Mouse (Mus musculus) lung, postnatal 36 days (tissue): ENCODE measurements at regions not wholly inside any gene's neighbourhood (a gene's known extent, or its start where the extent isn't known, plus 50 kb on each side); places are given as distances from the start of the nearest gene placed in this dataset.
"Not testable (repeated sequence)": the region's sequence is repeated elsewhere in the genome, so short reads cannot be mapped to it uniquely, and the experiment has no call there.

ENCODE experiments used
- DNase-seq: peaks from one replicate; pipeline ENCODE4 v3.0.0; 2022; ENCODE audit warnings: mixed read lengths

DNA sequence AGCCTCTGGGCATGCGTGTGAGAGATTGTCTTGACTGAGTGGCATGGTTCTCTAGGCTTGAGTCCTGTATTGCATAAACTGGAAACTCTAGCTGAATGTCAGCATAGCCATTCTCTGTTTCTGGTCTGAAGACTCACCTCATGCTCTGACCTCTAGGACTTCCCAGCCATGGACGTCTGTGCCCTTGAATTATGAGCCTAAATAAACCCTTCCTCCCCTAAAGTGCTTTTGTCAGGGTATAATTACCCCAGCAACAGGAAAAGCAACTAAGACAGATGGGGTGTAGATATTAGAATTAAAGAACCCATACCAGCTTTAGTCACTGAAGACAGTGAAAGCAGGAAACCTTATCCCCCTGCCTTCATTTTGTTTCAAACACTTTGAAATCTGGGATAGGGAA is 253.3 kb downstream of the Tpbg start:
- DNase-seq: no peak

GRCm38 (mm10) chr9:86096246-86096645 is 254.1 kb downstream of the Tpbg start:
- no peak for DNase-seq

DNA sequence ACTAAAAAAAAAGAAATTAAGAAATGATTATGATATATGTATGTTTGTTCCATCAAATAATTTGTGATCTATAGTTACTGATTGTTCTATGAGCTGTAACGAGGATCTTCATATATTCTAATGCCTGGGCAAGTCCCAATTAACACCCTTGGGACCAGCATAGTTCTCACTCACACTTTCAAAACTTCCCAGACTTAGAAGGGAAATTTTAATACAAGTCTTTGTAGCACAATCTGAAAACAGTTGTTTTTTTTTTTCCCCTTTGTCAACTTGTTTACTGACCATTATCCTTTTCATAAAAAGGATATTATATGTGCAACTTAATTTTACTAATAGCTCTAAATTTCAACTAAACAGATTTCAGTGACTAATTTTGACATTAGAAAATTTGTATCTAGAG is 257.1 kb downstream of the Tpbg start:
- DNase-seq: no peak

GRCm38 (mm10) chr9:86101360-86102086 is 259.3 kb downstream of the Tpbg start:
- no peak for DNase-seq

DNA sequence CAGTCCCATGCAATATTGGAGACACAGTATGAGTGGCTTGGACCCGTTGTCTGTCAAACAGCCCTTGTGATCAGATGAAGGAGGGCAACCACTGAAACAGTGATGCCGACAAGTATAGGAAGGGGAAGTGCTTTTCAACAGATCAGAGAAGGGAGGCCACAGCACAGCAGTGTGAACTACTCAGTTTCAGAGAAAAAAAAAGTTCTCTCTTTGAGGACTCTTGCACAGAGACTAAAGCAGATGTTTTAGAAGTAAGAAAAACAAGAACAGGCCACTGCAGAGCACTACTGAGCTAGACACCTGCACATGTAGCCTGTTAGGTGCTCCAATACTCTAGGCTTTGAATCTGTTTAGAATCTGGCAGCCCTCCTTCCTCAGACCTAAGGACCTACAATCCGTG is 261.4 kb downstream of the Tpbg start:
- DNase-seq: no peak

- no peak for DNase-seq
Measured at GRCm38 (mm10) chr9:86104664-86105063, 262.5 kb downstream of the Tpbg start.

GRCm38 (mm10) chr9:86105851-86106250 is 263.7 kb downstream of the Tpbg start:
- DNase-seq: no peak

DNA sequence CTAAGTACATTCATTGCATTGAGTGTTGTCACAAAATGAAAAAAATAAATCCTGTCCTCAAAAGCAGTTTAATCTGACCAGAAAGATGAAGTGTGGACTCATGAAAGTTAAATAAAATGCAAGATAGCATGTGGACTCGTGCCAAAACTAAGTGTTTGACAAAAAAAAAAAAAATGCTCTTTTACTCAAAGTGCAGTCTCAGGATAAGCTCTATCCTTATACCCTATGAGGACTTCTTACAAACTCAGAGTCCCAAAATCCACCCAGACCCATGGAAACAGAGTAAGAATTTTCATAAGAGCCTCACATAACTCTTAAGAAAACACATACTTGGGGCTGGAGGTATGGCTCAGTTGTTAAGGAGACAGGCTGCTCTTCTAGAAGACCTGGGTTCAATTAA is 267.7 kb downstream of the Tpbg start:
- DNase-seq: no peak

GRCm38 (mm10) chr9:86119370-86119769 is 277.2 kb downstream of the Tpbg start:
- no peak for DNase-seq

GRCm38 (mm10) chr9:86135617-86136016 is 293.4 kb downstream of the Tpbg start:
- DNase-seq: not testable (repeated sequence)

DNA sequence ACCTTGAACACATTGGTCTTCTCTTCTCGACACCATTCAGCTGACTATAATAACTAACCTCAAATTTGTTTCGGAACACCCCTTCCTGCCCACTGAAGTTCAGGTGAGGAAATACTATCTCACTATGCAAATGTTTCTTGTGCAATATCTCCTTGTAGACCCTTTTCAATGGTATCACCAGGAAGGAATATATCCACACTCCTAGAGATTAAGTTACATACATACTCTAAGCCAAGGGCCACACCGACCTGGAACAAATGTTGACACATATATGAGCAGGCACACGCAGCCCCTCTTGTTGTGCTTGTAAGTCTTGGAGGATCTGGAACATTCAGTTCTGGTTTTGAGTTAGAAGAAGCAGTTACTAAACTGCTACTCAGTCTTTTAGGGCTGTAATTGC is 303.7 kb downstream of the Tpbg start:
- no peak for DNase-seq

DNA sequence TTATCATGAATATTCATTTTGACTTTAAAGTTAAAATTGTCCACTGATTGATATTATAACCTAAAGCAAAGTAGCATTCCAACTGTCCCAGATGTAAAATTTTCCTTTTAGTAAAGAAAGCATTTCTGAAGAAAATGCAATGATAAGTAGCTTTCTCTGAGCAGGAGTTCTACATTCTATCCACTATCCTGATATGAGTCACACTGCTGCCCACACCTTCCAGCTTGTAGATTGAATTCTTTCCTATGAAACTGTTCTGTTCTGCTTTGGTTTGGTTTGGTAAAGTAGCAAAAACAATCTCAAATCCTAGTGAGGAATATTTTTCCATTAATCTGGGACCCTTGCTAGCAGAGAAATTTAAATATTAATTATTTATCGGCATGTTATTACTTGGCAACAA is 304.4 kb downstream of the Ube2cbp start:
- no peak for DNase-seq

- DNase-seq: no peak
Measured at GRCm38 (mm10) chr9:86166362-86167067, 298.2 kb downstream of the Ube2cbp start.

DNA sequence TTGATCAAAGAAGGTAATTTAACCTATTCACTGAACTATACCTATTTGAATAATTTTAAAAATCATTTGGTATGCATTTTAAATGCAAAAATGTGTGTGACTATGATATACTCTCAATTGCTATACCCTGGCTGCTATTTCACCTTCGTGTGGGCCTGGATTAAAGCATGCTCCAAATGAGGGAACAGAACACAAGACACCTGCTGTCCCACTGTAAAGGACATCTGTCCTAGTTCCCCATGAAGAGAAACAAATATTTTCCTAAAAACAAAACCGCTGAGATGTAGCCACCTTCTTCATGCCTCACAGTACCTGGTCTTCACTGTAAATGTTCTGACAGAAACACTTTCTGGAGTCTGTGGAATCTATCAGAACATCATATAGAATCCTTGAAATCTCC is 294.0 kb downstream of the Ube2cbp start:
- no peak for DNase-seq

DNA sequence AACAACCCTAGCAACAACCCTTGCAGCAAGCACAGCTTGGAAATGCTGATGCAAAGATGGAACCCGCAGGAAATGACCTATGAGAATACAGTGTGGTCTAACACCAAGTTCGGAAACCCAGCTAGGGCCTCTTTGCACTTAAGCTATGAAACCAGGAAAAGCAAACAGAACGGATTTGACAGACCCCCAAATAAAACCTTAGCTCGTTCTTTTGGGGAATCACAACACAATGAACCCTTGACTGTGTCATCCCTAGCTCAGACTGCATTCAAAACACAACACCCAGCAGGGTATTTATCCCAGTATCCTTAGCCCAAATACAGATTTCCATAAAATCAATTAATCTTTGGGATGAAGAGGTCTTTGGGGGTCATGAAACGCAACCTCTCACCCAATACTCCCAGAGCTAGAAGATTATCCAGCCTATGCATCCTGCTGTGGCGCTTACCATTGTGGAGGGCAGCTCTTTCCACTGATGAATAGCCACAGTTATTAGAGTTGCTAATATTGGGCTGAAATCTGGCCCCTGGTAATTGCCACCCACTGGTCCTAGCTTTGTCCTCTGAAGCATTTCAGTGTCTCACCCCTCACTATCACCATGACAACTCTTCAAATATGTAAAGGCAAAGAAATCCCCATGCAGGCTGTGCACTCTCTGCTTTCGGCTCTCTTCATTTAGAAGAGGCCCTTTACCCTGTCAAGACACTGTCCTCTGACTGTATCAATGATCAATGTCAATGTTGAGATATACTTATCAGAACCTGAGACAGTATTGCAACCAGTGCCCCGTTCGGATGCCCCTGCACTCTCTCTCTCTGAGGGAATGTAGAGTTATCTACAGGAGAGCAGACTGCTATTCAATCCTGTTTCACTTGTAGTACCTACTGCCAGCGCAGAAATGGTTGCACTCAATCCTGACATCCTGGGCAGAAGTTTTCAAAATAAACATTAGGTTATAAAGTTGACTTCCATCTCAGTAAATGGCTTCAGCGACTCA is 277.7 kb downstream of the Ube2cbp start:
- no peak for DNase-seq

GRCm38 (mm10) chr9:86188873-86189272 is 275.9 kb downstream of the Ube2cbp start:
- DNase-seq: no peak

GRCm38 (mm10) chr9:86205041-86205440 is 259.7 kb downstream of the Ube2cbp start:
- no peak for DNase-seq

- no peak for DNase-seq
Measured at GRCm38 (mm10) chr9:86208334-86208925, 256.3 kb downstream of the Ube2cbp start.

DNA sequence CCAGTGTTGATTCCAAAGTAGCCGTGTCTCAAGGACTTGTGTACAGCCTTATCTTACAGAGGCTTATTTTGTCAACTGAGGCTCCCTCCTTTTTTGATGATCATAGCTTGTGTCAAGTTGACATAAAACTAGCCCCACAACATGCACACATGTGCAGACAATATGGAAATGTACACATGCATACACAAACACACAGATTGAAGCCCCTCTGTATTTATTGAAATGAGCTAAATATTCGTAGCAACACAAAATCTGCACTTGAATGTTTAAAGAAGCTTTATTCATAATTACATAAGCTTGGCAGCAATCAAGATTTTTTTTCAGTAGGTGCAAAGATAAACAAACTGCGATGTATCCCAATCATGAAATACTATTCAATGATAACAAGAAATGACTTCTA is 253.5 kb downstream of the Ube2cbp start:
- no peak for DNase-seq

- no peak for DNase-seq
Measured at GRCm38 (mm10) chr9:86219669-86220068, 245.1 kb downstream of the Ube2cbp start.

DNA sequence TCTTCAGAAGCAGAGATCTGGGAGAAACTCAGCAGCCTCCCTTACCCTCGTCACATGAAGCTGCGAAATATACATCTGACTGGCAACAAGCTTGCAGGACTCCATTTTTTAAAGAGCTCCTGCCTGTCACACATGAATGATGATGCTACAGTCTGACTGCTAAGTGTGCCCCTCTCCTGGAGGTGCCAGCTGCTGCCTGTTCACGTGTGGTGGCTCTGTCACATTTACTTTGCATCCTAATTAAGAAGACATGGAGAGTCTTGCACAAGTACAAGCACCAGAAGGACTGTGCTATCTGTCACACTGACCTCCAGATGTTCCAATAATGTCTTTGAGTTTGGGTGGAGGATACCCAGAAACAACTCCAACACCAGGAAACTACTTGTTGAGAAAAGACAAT is 240.2 kb downstream of the Ube2cbp start:
- no peak for DNase-seq

- DNase-seq: no peak
Measured at GRCm38 (mm10) chr9:86230673-86231350, 233.9 kb downstream of the Ube2cbp start.
